Mouse (Mus musculus): Measurements from ENCODE around the gene Nkiras1. TPM values are rescaled to one million over a fixed set of nuclear protein-coding genes. Genes with fewer than 3 reads are reported as not detected.
A peak's percentile ranks its signal among the peaks of the same experiment; 100 is the strongest.

Gene Nkiras1
- total and polyA plus RNA-seq, 2 experiments from 2014 or later, result 20.5 to 70.7 TPM

GRCm38 (mm10) chr14:18274526-18274925, 3.6 kb downstream of the Nkiras1 start:
- no peak overlapping the region for H3K9ac ChIP-seq (replicated peaks; ENCODE audit: low read length)
- no peak overlapping the region for H3K27ac ChIP-seq
- WGBS, result 66% methylated on average over 1 of the region's 1 CpGs
- H3K4me2 ChIP-seq (ENCODE audit: low read depth, low read length), result no peak overlapping the region
- ATAC-seq (no peak), DNase-seq (ENCODE audit: low spot score) (no peak)
- H3K27me3 ChIP-seq (ENCODE audit: insufficient read depth, low read length), result no peaks in the 10 kb centered on the region
- H3K4me3 ChIP-seq (ENCODE audit: low read length), result no peak overlapping the region
- H3K36me3 ChIP-seq (ENCODE audit: insufficient read depth, low read length), result peaks cover 8% of the 10 kb centered on the region; the same call in 1 of the 2 replicates
- no peaks in the 10 kb centered on the region; the same call in 1 of the 2 replicates for H3K4me1 ChIP-seq (ENCODE audit: insufficient read depth, low read length)
- TF ChIP-seq CTCF (IDR thresholded peaks at IDR 0.05; ENCODE audit: low read depth), result no peak
- no peaks in the 10 kb centered on the region for H3K9me3 ChIP-seq (ENCODE audit: low read length)

GRCm38 (mm10) chr14:18280375-18280774, 9.4 kb downstream of the Nkiras1 start:
- no peak for TF ChIP-seq CTCF (IDR thresholded peaks at IDR 0.05; ENCODE audit: low read depth)
- no peak for ATAC-seq
- H3K4me2 ChIP-seq (ENCODE audit: low read depth, low read length), result no peak overlapping the region
- H3K9ac ChIP-seq (replicated peaks; ENCODE audit: low read length), result no peak overlapping the region
- no peaks in the 10 kb centered on the region for H3K27me3 ChIP-seq (ENCODE audit: insufficient read depth, low read length)
- H3K4me1 ChIP-seq (ENCODE audit: insufficient read depth, low read length), result no peaks in the 10 kb centered on the region
- H3K27ac ChIP-seq, result no peak overlapping the region
- no peak for DNase-seq (ENCODE audit: low spot score)
- H3K36me3 ChIP-seq (ENCODE audit: insufficient read depth, low read length), result peaks cover 13% of the 10 kb centered on the region
- 62% methylated on average over 5 of the region's 5 CpGs for WGBS
- H3K4me3 ChIP-seq (ENCODE audit: low read length), result no peak overlapping the region
- no peaks in the 10 kb centered on the region for H3K9me3 ChIP-seq (ENCODE audit: low read length)

GRCm38 (mm10) chr14:18284581-18284980, 13.6 kb downstream of the Nkiras1 start:
- Histone ChIP-seq H3K9me3 (ENCODE audit: low read length) (no peaks in the 10 kb centered on the region), H3K27me3 (ENCODE audit: insufficient read depth, low read length) (no peaks in the 10 kb centered on the region), H3K36me3 (ENCODE audit: insufficient read depth, low read length) (peaks cover 5% of the 10 kb centered on the region; the same call in 1 of the 2 replicates), H3K4me1 (ENCODE audit: insufficient read depth, low read length) (no peaks in the 10 kb centered on the region), H3K4me3 (ENCODE audit: low read length) (no peak overlapping the region), H3K4me2 (ENCODE audit: low read depth, low read length) (no peak overlapping the region), H3K27ac (no peak overlapping the region), H3K9ac (replicated peaks; ENCODE audit: low read length) (no peak overlapping the region)
- DNase-seq (ENCODE audit: low spot score) (peak; percentile 56), ATAC-seq (0 out of 2 replicates have a peak, but pooled peaks have one; percentile 40)
- 74% methylated on average over 2 of the region's 2 CpGs for WGBS
- peak; percentile 66 for TF ChIP-seq CTCF (IDR thresholded peaks at IDR 0.05; ENCODE audit: low read depth)

- Histone ChIP-seq H3K4me1 (ENCODE audit: insufficient read depth, low read length) (no peaks in the 10 kb centered on the region), H3K27ac (no peak overlapping the region), H3K36me3 (ENCODE audit: insufficient read depth, low read length) (peaks cover 5% of the 10 kb centered on the region; the same call in 1 of the 2 replicates), H3K9me3 (ENCODE audit: low read length) (no peaks in the 10 kb centered on the region), H3K9ac (replicated peaks; ENCODE audit: low read length) (no peak overlapping the region), H3K4me2 (ENCODE audit: low read depth, low read length) (no peak overlapping the region), H3K27me3 (ENCODE audit: insufficient read depth, low read length) (no peaks in the 10 kb centered on the region), H3K4me3 (ENCODE audit: low read length) (no peak overlapping the region)
- WGBS, result 90% methylated on average over 3 of the region's 3 CpGs
- DNase-seq (ENCODE audit: low spot score) (no peak), ATAC-seq (no peak)
- TF ChIP-seq CTCF (IDR thresholded peaks at IDR 0.05; ENCODE audit: low read depth), result no peak
These were observed 14.5 kb downstream of the Nkiras1 start for GRCm38 (mm10) chr14:18285476-18285875.

- Histone ChIP-seq H3K4me1 (ENCODE audit: insufficient read depth, low read length) (no peaks in the 10 kb centered on the region), H3K36me3 (ENCODE audit: insufficient read depth, low read length) (peaks cover 5% of the 10 kb centered on the region; the same call in 1 of the 2 replicates), H3K9ac (replicated peaks; ENCODE audit: low read length) (no peak overlapping the region), H3K4me3 (ENCODE audit: low read length) (no peak overlapping the region), H3K27me3 (ENCODE audit: insufficient read depth, low read length) (no peaks in the 10 kb centered on the region), H3K9me3 (ENCODE audit: low read length) (no peaks in the 10 kb centered on the region), H3K27ac (no peak overlapping the region), H3K4me2 (ENCODE audit: low read depth, low read length) (no peak overlapping the region)
- DNase-seq (ENCODE audit: low spot score) (no peak), ATAC-seq (no peak)
- WGBS, result 89% methylated on average over 2 of the region's 2 CpGs
- TF ChIP-seq CTCF (IDR thresholded peaks at IDR 0.05; ENCODE audit: low read depth), result no peak
These were observed 15.5 kb downstream of the Nkiras1 start for GRCm38 (mm10) chr14:18286441-18286840.

- no peak for TF ChIP-seq CTCF (IDR thresholded peaks at IDR 0.05; ENCODE audit: low read depth)
- H3K27ac ChIP-seq, result no peak overlapping the region
- no peaks in the 10 kb centered on the region for H3K9me3 ChIP-seq (ENCODE audit: low read length)
- WGBS, result 82% methylated on average over 2 of the region's 2 CpGs
- DNase-seq (ENCODE audit: low spot score) (no peak), ATAC-seq (no peak)
- no peak overlapping the region for H3K4me3 ChIP-seq (ENCODE audit: low read length)
- H3K36me3 ChIP-seq (ENCODE audit: insufficient read depth, low read length), result peaks cover 5% of the 10 kb centered on the region; the same call in 1 of the 2 replicates
- H3K27me3 ChIP-seq (ENCODE audit: insufficient read depth, low read length), result no peaks in the 10 kb centered on the region
- no peaks in the 10 kb centered on the region for H3K4me1 ChIP-seq (ENCODE audit: insufficient read depth, low read length)
- H3K9ac ChIP-seq (replicated peaks; ENCODE audit: low read length), result no peak overlapping the region
- no peak overlapping the region for H3K4me2 ChIP-seq (ENCODE audit: low read depth, low read length)
These were observed 16.5 kb downstream of the Nkiras1 start for GRCm38 (mm10) chr14:18287391-18287790.

- H3K4me3 ChIP-seq (ENCODE audit: low read length), result no peak overlapping the region
- DNase-seq (ENCODE audit: low spot score) (no peak), ATAC-seq (no peak)
- WGBS, result 90% methylated on average over 3 of the region's 3 CpGs
- no peak overlapping the region for H3K9ac ChIP-seq (replicated peaks; ENCODE audit: low read length)
- no peaks in the 10 kb centered on the region for H3K9me3 ChIP-seq (ENCODE audit: low read length)
- no peaks in the 10 kb centered on the region for H3K36me3 ChIP-seq (ENCODE audit: insufficient read depth, low read length)
- no peak overlapping the region for H3K27ac ChIP-seq
- no peaks in the 10 kb centered on the region for H3K4me1 ChIP-seq (ENCODE audit: insufficient read depth, low read length)
- no peaks in the 10 kb centered on the region for H3K27me3 ChIP-seq (ENCODE audit: insufficient read depth, low read length)
- no peak for TF ChIP-seq CTCF (IDR thresholded peaks at IDR 0.05; ENCODE audit: low read depth)
- H3K4me2 ChIP-seq (ENCODE audit: low read depth, low read length), result no peak overlapping the region
These were observed 21.2 kb downstream of the Nkiras1 start for GRCm38 (mm10) chr14:18292111-18292510.

All from hindbrain, postnatal 0 days (tissue).